Mouse (Mus musculus) thymus, adult 2 months (tissue): Measurements from ENCODE around the gene Tmem131.

ENCODE experiments used
- CTCF ChIP-seq: fragments of 200-500 bp; IDR thresholded peaks from 2 replicates; pipeline ENCODE4 v1.5.1; 2012; ENCODE audit warnings: mild to moderate bottlenecking, control low read depth, low read length, moderate library complexity, borderline replicate concordance; ENCODE audit not compliant: control insufficient read depth, poor library complexity, insufficient read depth; ENCODE audit errors: extremely low read depth
- POLR2A ChIP-seq: fragments of 200-500 bp; IDR thresholded peaks from 2 replicates; pipeline ENCODE4 v1.6.1; 2012; ENCODE audit warnings: mild to moderate bottlenecking, low read length, control low read depth, moderate library complexity; ENCODE audit not compliant: control insufficient read depth, poor library complexity, insufficient read depth; ENCODE audit errors: extremely low read depth

DNA sequence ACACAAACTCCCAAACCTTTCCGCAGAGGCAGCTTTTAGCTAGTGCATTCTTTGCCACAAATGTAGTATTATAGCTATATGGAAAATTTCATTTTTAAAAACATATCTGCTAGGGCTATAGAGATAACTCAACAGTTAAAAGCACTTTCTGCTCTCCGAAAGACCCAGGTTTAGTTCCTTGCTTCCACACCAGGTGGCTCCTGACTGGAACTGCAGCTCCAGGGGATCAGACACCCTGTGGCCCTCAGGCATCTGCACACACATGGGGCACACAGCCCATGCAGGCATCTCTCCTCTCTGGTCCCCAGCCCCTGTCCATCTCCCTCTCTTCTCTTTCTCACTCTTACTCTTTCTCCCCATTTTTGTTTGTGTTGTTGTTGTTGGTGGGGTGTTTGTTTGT, 13.5 kb downstream of the Tmem131 start:
- no peak for TF ChIP-seq CTCF
- TF ChIP-seq POLR2A = no peak
